Mouse (Mus musculus) stomach, postnatal 0 days (tissue): ENCODE measurements around the gene Syde2.

Experiments used
- CTCF ChIP-seq: IDR thresholded peaks from 2 replicates; pipeline ENCODE4 v1.5.1; 2016; ENCODE audit warnings: antibody characterized with exemption, low read depth, mild to moderate bottlenecking, moderate library complexity
- EP300 ChIP-seq: optimal IDR thresholded peaks from 2 replicates; pipeline ENCODE3; 2016; ENCODE audit warnings: antibody characterized with exemption

GRCm38 (mm10) chr3:145950034-145950814, 37.4 kb upstream of the Syde2 start:
- TF ChIP-seq CTCF (peak; percentile 79), EP300 (no peak)
